Mouse (Mus musculus) myocyte (in vitro differentiated cells): ENCODE data around the gene C77080.

Experiments used
- CEBPB ChIP-seq: IDR thresholded peaks from 2 replicates; pipeline ENCODE4 v1.6.1; 2011; ENCODE audit warnings: mild to moderate bottlenecking, moderate library complexity; ENCODE audit not compliant: poor library complexity, insufficient read depth, severe bottlenecking
- E2F4 ChIP-seq: IDR thresholded peaks from one replicate; pipeline ENCODE4 v1.6.1; 2011; ENCODE audit warnings: mild to moderate bottlenecking, control low read depth, moderate library complexity; ENCODE audit not compliant: insufficient read depth
- MAX ChIP-seq: IDR thresholded peaks from one replicate; pipeline ENCODE4 v1.6.1; 2011; ENCODE audit warnings: low read depth, mild to moderate bottlenecking, control low read depth
- MYOD1 ChIP-seq, 3 experiments: IDR thresholded peaks; one replicate each; pipeline ENCODE4 v1.6.1; 2011; ENCODE audit warnings: control low read depth in 2 of 3, low read depth in 2 of 3, mild to moderate bottlenecking in 2 of 3, moderate library complexity in 1 of 3; ENCODE audit not compliant: insufficient read length in 2 of 3, control insufficient read depth in 1 of 3
- MYOG ChIP-seq, 3 experiments: IDR thresholded peaks; one replicate each; pipeline ENCODE4 v1.6.1; 2011; ENCODE audit warnings: control low read depth in 2 of 3, low read depth in 2 of 3, mild to moderate bottlenecking in 2 of 3; ENCODE audit not compliant: insufficient read length in 2 of 3, control insufficient read depth in 1 of 3, insufficient read depth in 1 of 3
- POLR2A ChIP-seq: IDR thresholded peaks from one replicate; pipeline ENCODE4 v1.6.1; 2011; ENCODE audit warnings: low read depth, mild to moderate bottlenecking, control low read depth, moderate library complexity; ENCODE audit not compliant: insufficient read length
- POLR2AphosphoS2 ChIP-seq: IDR thresholded peaks from one replicate; pipeline ENCODE4 v1.6.1; 2011; ENCODE audit warnings: low read depth, control low read depth; ENCODE audit not compliant: insufficient read length
- REST ChIP-seq: IDR thresholded peaks from one replicate; pipeline ENCODE4 v1.6.1; 2011; ENCODE audit warnings: mild to moderate bottlenecking, control low read depth, moderate library complexity; ENCODE audit not compliant: insufficient read depth, insufficient read length
- SRF ChIP-seq: IDR thresholded peaks from one replicate; pipeline ENCODE4 v1.6.1; 2011; ENCODE audit warnings: low read depth; ENCODE audit not compliant: control insufficient read depth, insufficient read length
- TCF12 ChIP-seq: IDR thresholded peaks from one replicate; pipeline ENCODE4 v1.6.1; 2011; ENCODE audit warnings: mild to moderate bottlenecking, control low read depth; ENCODE audit not compliant: poor library complexity, insufficient read depth, severe bottlenecking
- TCF3 ChIP-seq: IDR thresholded peaks from one replicate; pipeline ENCODE4 v1.6.1; 2011; ENCODE audit warnings: low read depth, control low read depth; ENCODE audit not compliant: insufficient read length
- USF1 ChIP-seq: IDR thresholded peaks from one replicate; pipeline ENCODE4 v1.6.1; 2011; ENCODE audit warnings: low read depth, mild to moderate bottlenecking, control low read depth, moderate library complexity

DNA sequence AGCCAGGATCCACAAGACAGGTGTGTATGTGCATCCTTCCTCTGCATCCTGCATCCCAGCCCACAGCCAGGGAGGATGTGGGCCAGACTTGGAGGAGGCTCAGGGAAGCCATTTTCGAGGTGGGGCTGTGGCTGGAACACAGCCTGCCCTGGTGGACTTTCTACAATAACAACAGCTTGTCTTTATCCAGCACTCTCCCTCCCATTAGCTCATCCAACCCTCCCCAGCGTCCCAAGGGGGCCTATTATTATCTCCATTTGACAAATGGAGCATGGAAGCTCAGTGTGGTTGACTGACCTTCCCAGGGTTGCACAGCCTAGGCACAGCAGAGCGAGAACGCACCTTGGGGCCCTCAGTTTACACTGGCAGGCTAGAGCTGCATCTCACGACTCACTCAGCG, 526 bp downstream of the C77080 start:
- TF ChIP-seq POLR2A (no peak), MAX (no peak), TCF12 (no peak), USF1 (no peak), E2F4 (no peak), MYOG (IDR thresholded peaks at IDR 0.05; ENCODE audit: control insufficient read depth in 1 of 3, insufficient read depth in 1 of 3, insufficient read length in 2 of 3, low read depth in 2 of 3) (no peak), POLR2AphosphoS2 (no peak), TCF3 (no peak), MYOD1 (IDR thresholded peaks at IDR 0.05; ENCODE audit: control insufficient read depth in 1 of 3, insufficient read length in 2 of 3, low read depth in 2 of 3) (no peak), CEBPB (no peak), REST (no peak), SRF (no peak)
